ENCODE assay signal across 9 mouse cellular contexts in genomic region chr9:42652756-42653155, GRCm38 (mm10).
A peak's percentile ranks its signal among the peaks of the same experiment; 100 is the strongest.
DNase-seq lines count a peak whose midpoint lies in the region; ATAC-seq and TF ChIP-seq lines count a peak whose summit lies in the region.
"Had no signal": no experiment of that assay in that cellular context is flagged by ENCODE, and none has a peak within 500 bp of the region (broad histone marks: within the 10 kb centered on the region; RNA-seq: fewer than 3 reads in every experiment).

No protein-coding gene starts in this region.

- H3K4me1 ChIP-seq in forebrain, embryonic 14.5 days (ENCODE audit: control insufficient read depth, insufficient read depth, low read length), result no peaks in the 10 kb centered on the region; the same call in 1 of the 2 replicates
- H3K4me1 ChIP-seq in forebrain, embryonic 12.5 days, result peaks cover 17% of the 10 kb centered on the region
- H3K4me1 ChIP-seq in thymus, adult 2 months (replicated peaks; ENCODE audit: control insufficient read depth, insufficient read depth, low read length), result no peaks in the 10 kb centered on the region
- H3K4me1 ChIP-seq: heart, embryonic 13.5 days had no signal

- H3K4me2 ChIP-seq in forebrain, embryonic 14.5 days (ENCODE audit: low read length), result no peak overlapping the region
- H3K4me2 ChIP-seq in forebrain, embryonic 12.5 days, result no peak overlapping the region
- H3K4me2 ChIP-seq: heart, embryonic 13.5 days had no signal

- TF ChIP-seq POLR2A in thymus, adult 2 months (IDR thresholded peaks at IDR 0.05; ENCODE audit: control insufficient read depth, extremely low read depth, insufficient read depth, low read length, poor library complexity), result no peak

- no peaks in the 10 kb centered on the region for H3K9me3 ChIP-seq in forebrain, embryonic 14.5 days (replicated peaks; ENCODE audit: control insufficient read depth, low read length)
- H3K9me3 ChIP-seq in forebrain, embryonic 12.5 days, result no peaks in the 10 kb centered on the region
- H3K9me3 ChIP-seq: heart, embryonic 13.5 days had no signal

- no peaks in the 10 kb centered on the region for H3K36me3 ChIP-seq in forebrain, embryonic 14.5 days (ENCODE audit: control insufficient read depth, insufficient read depth, low read length)
- H3K36me3 ChIP-seq in forebrain, embryonic 12.5 days (replicated peaks), result no peaks in the 10 kb centered on the region
- no peaks in the 10 kb centered on the region for H3K36me3 ChIP-seq in thymus, adult 2 months (ENCODE audit: control insufficient read depth, insufficient read depth, low read length)
- H3K36me3 ChIP-seq: heart, embryonic 13.5 days had no signal

- 79% methylated on average over 2 of the region's 2 CpGs for WGBS in forebrain, embryonic 14.5 days
- 63% methylated on average over 2 of the region's 2 CpGs for WGBS in forebrain, embryonic 12.5 days
- WGBS in thymus, adult 2 months, result 91% methylated on average over 2 of the region's 2 CpGs

- no peak for ATAC-seq in forebrain, embryonic 14.5 days
- ATAC-seq in forebrain, embryonic 12.5 days (ENCODE audit: low FRiP score), result no peak

- H3K9ac ChIP-seq in forebrain, embryonic 14.5 days (ENCODE audit: low read length), result no peak overlapping the region
- no peak overlapping the region for H3K9ac ChIP-seq in forebrain, embryonic 12.5 days
- H3K9ac ChIP-seq: heart, embryonic 13.5 days had no signal

- DNase-seq in forebrain, embryonic 14.5 days (ENCODE audit: low spot score), result peak; percentile 39
- DNase-seq in thymus, adult 2 months, result peak; percentile 15
- DNase-seq in thymus, postnatal 36 days, result no peak
- peak; percentile 63 for DNase-seq in kidney, postnatal 14 days
- DNase-seq in testis, postnatal 14 days (ENCODE audit: low spot score), result peak; percentile 15
- DNase-seq in frontal cortex, postnatal 36 days (ENCODE audit: low spot score in 2 of 2), result no peak
- no peak for DNase-seq in cerebellum, adult 9-11 months

- no peaks in the 10 kb centered on the region for H3K27me3 ChIP-seq in forebrain, embryonic 14.5 days (replicated peaks; ENCODE audit: control insufficient read depth, insufficient read depth, low read length)
- no peaks in the 10 kb centered on the region for H3K27me3 ChIP-seq in forebrain, embryonic 12.5 days
- no peaks in the 10 kb centered on the region for H3K27me3 ChIP-seq in thymus, adult 2 months (ENCODE audit: control insufficient read depth, insufficient read depth, low read length)

- H3K4me3 ChIP-seq in forebrain, embryonic 14.5 days (ENCODE audit: low read depth, low read length), result no peak overlapping the region
- no peak overlapping the region for H3K4me3 ChIP-seq in forebrain, embryonic 12.5 days (replicated peaks)
- no peak overlapping the region for H3K4me3 ChIP-seq in thymus, adult 2 months (ENCODE audit: control insufficient read depth, insufficient read depth, low read length)
- H3K4me3 ChIP-seq: heart, embryonic 13.5 days had no signal

- no peak overlapping the region for H3K27ac ChIP-seq in forebrain, embryonic 14.5 days (ENCODE audit: low read depth, low read length)
- H3K27ac ChIP-seq in forebrain, embryonic 12.5 days, result no peak overlapping the region
- no peak overlapping the region for H3K27ac ChIP-seq in thymus, adult 2 months (ENCODE audit: control insufficient read depth, insufficient read depth, low read length)
- H3K27ac ChIP-seq: heart, embryonic 13.5 days had no signal

- TF ChIP-seq CTCF in thymus, adult 2 months (IDR thresholded peaks at IDR 0.05; ENCODE audit: borderline replicate concordance, control insufficient read depth, extremely low read depth, insufficient read depth, low read length, poor library complexity), result no peak

Comparison
In these comparisons a context has a peak if more than half of its experiments do, and no peak if none do; other contexts are left out.
1. DNase-seq: peak in forebrain, embryonic 14.5 days (single experiment), thymus, adult 2 months (single experiment), kidney, postnatal 14 days (single experiment) and testis, postnatal 14 days (single experiment); none in thymus, postnatal 36 days (0 of 2), frontal cortex, postnatal 36 days (0 of 2) and cerebellum, adult 9-11 months (single experiment).